Mouse (Mus musculus): ENCODE measurements around the gene Hspb1. TPM values are rescaled to one million over a fixed set of nuclear protein-coding genes. Genes with fewer than 3 reads are reported as not detected.

The Hspb1 gene
- polyA plus RNA-seq, 1 experiment: 638 TPM

GRCm38 (mm10) chr5:135933900-135934441 is 46.3 kb downstream of the Hspb1 start:
- Histone ChIP-seq H3K79me2 (ENCODE audit: control insufficient read depth, insufficient read depth) (peaks cover 55% of the 10 kb centered on the region), H3ac (ENCODE audit: control insufficient read depth, insufficient read length, low read depth) (peak overlapping the region; percentile 82), H3K4me3 (ENCODE audit: insufficient read depth, poor library complexity, severe bottlenecking) (peak overlapping the region; percentile 94), H3K36me3 (ENCODE audit: control insufficient read depth, insufficient read depth) (peaks cover 37% of the 10 kb centered on the region), H3K79me3 (ENCODE audit: low read depth) (peaks cover 53% of the 10 kb centered on the region), H3K27me3 (ENCODE audit: control insufficient read depth, insufficient read depth, insufficient read length) (no peaks in the 10 kb centered on the region)
- TF ChIP-seq FOSL1 (IDR thresholded peaks at IDR 0.05; ENCODE audit: insufficient read depth, low read length, poor library complexity, severe bottlenecking): no peak

GRCm38 (mm10) chr5:135934481-135935175 is 46.9 kb downstream of the Hspb1 start, which contains the start of gene Ywhag:
Gene Ywhag, minus strand, starts transcription at chr5:135934616.
- Histone ChIP-seq H3K79me3 (ENCODE audit: low read depth) (peaks cover 46% of the 10 kb centered on the region), H3K36me3 (ENCODE audit: control insufficient read depth, insufficient read depth) (peaks cover 30% of the 10 kb centered on the region), H3K4me3 (ENCODE audit: insufficient read depth, poor library complexity, severe bottlenecking) (peak within 1 kb of the TSS; percentile 94), H3K79me2 (ENCODE audit: control insufficient read depth, insufficient read depth) (peaks cover 48% of the 10 kb centered on the region), H3K27me3 (ENCODE audit: control insufficient read depth, insufficient read depth, insufficient read length) (no peaks in the 10 kb centered on the region), H3ac (ENCODE audit: control insufficient read depth, insufficient read length, low read depth) (peak within 1 kb of the TSS; percentile 82)
- TF ChIP-seq USF1 (IDR thresholded peaks at IDR 0.05; ENCODE audit: low read depth): peak; percentile 61
- TF ChIP-seq CEBPB (IDR thresholded peaks at IDR 0.05; ENCODE audit: low read depth): no peak
- peak; percentile 78 for TF ChIP-seq MAX (IDR thresholded peaks at IDR 0.05)
- no peak for TF ChIP-seq MYOG (IDR thresholded peaks at IDR 0.05; ENCODE audit: control insufficient read depth, extremely low read depth, insufficient read length)
- no peak for TF ChIP-seq FOSL1 (IDR thresholded peaks at IDR 0.05; ENCODE audit: insufficient read depth, low read length, poor library complexity, severe bottlenecking)
- no peak for TF ChIP-seq MYOD1 (IDR thresholded peaks at IDR 0.05; ENCODE audit: control insufficient read depth, insufficient read length, low read depth)
- peak; percentile 68 for TF ChIP-seq CTCF (IDR thresholded peaks at IDR 0.05; ENCODE audit: control insufficient read depth, insufficient read depth, insufficient read length)

- no peak overlapping the region for H3K4me3 ChIP-seq (ENCODE audit: insufficient read depth, poor library complexity, severe bottlenecking)
- TF ChIP-seq MAX (IDR thresholded peaks at IDR 0.05) (no peak), MYOD1 (IDR thresholded peaks at IDR 0.05; ENCODE audit: control insufficient read depth, insufficient read length, low read depth) (no peak), CEBPB (IDR thresholded peaks at IDR 0.05; ENCODE audit: low read depth) (peak; percentile 72)
- peaks cover 43% of the 10 kb centered on the region for H3K79me2 ChIP-seq (ENCODE audit: control insufficient read depth, insufficient read depth)
- H3ac ChIP-seq (ENCODE audit: control insufficient read depth, insufficient read length, low read depth): no peak overlapping the region
- peaks cover 41% of the 10 kb centered on the region for H3K79me3 ChIP-seq (ENCODE audit: low read depth)
- H3K36me3 ChIP-seq (ENCODE audit: control insufficient read depth, insufficient read depth): peaks cover 25% of the 10 kb centered on the region
- no peaks in the 10 kb centered on the region for H3K27me3 ChIP-seq (ENCODE audit: control insufficient read depth, insufficient read depth, insufficient read length)
These were observed 47.4 kb downstream of the Hspb1 start for GRCm38 (mm10) chr5:135935176-135935523.

DNA sequence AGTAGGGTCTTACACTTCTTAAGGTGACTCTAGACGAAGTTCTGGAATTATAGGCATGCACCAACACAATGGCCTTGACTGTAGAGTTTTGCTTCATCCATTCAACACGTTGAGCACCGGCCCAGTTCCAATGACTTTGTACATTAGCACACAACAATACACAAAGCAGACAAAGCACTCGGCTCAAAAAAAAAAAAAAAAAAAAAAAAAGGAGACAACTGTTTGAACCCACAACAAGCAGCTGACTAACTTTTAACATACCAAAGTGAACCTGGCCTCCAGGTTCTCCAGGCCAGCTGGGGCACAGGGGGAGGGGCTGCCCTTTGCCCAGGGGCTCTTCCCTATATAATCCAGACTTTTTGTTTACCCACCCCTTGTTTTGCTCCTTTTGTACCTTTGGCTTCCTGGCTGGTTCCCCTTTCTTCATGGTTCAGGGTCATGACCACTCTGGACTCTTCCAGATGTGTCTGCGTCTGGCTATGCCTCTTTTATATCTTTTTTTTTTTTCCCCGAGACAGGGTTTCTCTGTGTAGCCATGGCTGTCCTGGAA is 48.0 kb downstream of the Hspb1 start:
- H3K27me3 ChIP-seq (ENCODE audit: control insufficient read depth, insufficient read depth, insufficient read length): no peaks in the 10 kb centered on the region
- TF ChIP-seq CTCF (IDR thresholded peaks at IDR 0.05; ENCODE audit: control insufficient read depth, insufficient read depth, insufficient read length) (no peak), FOSL1 (IDR thresholded peaks at IDR 0.05; ENCODE audit: insufficient read depth, low read length, poor library complexity, severe bottlenecking) (no peak), MYOD1 (IDR thresholded peaks at IDR 0.05; ENCODE audit: control insufficient read depth, insufficient read length, low read depth) (no peak)
- H3ac ChIP-seq (ENCODE audit: control insufficient read depth, insufficient read length, low read depth): no peak overlapping the region
- no peak overlapping the region for H3K4me3 ChIP-seq (ENCODE audit: insufficient read depth, poor library complexity, severe bottlenecking)
- H3K36me3 ChIP-seq (ENCODE audit: control insufficient read depth, insufficient read depth): peaks cover 20% of the 10 kb centered on the region
- peaks cover 38% of the 10 kb centered on the region for H3K79me2 ChIP-seq (ENCODE audit: control insufficient read depth, insufficient read depth)
- H3K79me3 ChIP-seq (ENCODE audit: low read depth): peaks cover 35% of the 10 kb centered on the region

Other genes with a start within 250 kb of the Hspb1 start
- gene Por, start 217.9 kb upstream of the Hspb1 start, polyA plus RNA-seq (2012; fragmentation: generic; extraction: Trizol): 106 TPM
- 75.2 TPM for gene Tmem120a, start 143.5 kb upstream of the Hspb1 start, polyA plus RNA-seq (2012; fragmentation: generic; extraction: Trizol)
- gene Styxl1, start 109.5 kb upstream of the Hspb1 start, polyA plus RNA-seq (2012; fragmentation: generic; extraction: Trizol): not detected
- 700 TPM for gene Mdh2, start 109.4 kb upstream of the Hspb1 start, polyA plus RNA-seq (2012; fragmentation: generic; extraction: Trizol)
- gene Srrm3, start 81.0 kb upstream of the Hspb1 start, polyA plus RNA-seq (2012; fragmentation: generic; extraction: Trizol): not detected
- gene Ywhag, start 46.7 kb downstream of the Hspb1 start, polyA plus RNA-seq (2012; fragmentation: generic; extraction: Trizol): 227 TPM
- 3.6 TPM for gene Ssc4d, start 86.6 kb downstream of the Hspb1 start, polyA plus RNA-seq (2012; fragmentation: generic; extraction: Trizol)
- gene Zp3, start 92.2 kb downstream of the Hspb1 start, polyA plus RNA-seq (2012; fragmentation: generic; extraction: Trizol): not detected
- gene Dtx2, start 106.9 kb downstream of the Hspb1 start, polyA plus RNA-seq (2012; fragmentation: generic; extraction: Trizol): 20.3 TPM
- 0.01 TPM for gene Upk3b, start 150.6 kb downstream of the Hspb1 start, polyA plus RNA-seq (2012; fragmentation: generic; extraction: Trizol)
- 0.11 TPM for gene Upk3bl, start 166.6 kb downstream of the Hspb1 start, polyA plus RNA-seq (2012; fragmentation: generic; extraction: Trizol)
- 37.6 TPM for gene Rasa4, start 196.0 kb downstream of the Hspb1 start, polyA plus RNA-seq (2012; fragmentation: generic; extraction: Trizol)
- gene Polr2j, start 228.7 kb downstream of the Hspb1 start, polyA plus RNA-seq (2012; fragmentation: generic; extraction: Trizol): 206 TPM
- 52.1 TPM for gene Lrwd1, start 248.2 kb downstream of the Hspb1 start, polyA plus RNA-seq (2012; fragmentation: generic; extraction: Trizol)
- 7.0 TPM for gene Alkbh4, start 248.2 kb downstream of the Hspb1 start, polyA plus RNA-seq (2012; fragmentation: generic; extraction: Trizol)